Mouse (Mus musculus) midbrain, embryonic 16.5 days (tissue): ENCODE measurements around the gene Orm3. TPM values are rescaled to one million over a fixed set of nuclear protein-coding genes. Genes with fewer than 3 reads are reported as not detected.
"Not testable (repeated sequence)": the region's sequence is repeated elsewhere in the genome, so short reads cannot be mapped to it uniquely, and the experiment has no call there.

Experiments used
- ATAC-seq: fragments of 200-750 bp; cut with Nextera tagmentation; 2 replicates; pipeline ENCODE4 v1.8.0; 2017; ENCODE audit warnings: moderate TSS enrichment
- H3K27ac ChIP-seq: fragments of 300-500 bp; sonication (generic); 2 replicates; pipeline ENCODE4 v1.5.1; 2014; ENCODE audit warnings: mild to moderate bottlenecking, low read length, mixed read lengths
- H3K27me3 ChIP-seq: fragments of 300-500 bp; sonication (generic); 2 replicates; pipeline ENCODE4 v1.6.1; 2014; ENCODE audit warnings: low read depth, low read length, mixed read lengths; ENCODE audit not compliant: control insufficient read depth, insufficient read depth
- H3K36me3 ChIP-seq: fragments of 300-500 bp; sonication (generic); 2 replicates; pipeline ENCODE4 v1.6.1; 2014; ENCODE audit warnings: mild to moderate bottlenecking, low read length, moderate library complexity, mixed read lengths; ENCODE audit not compliant: control insufficient read depth, insufficient read depth
- H3K4me1 ChIP-seq: fragments of 300-500 bp; sonication (generic); 2 replicates; pipeline ENCODE4 v1.6.1; 2014; ENCODE audit warnings: mild to moderate bottlenecking, low read length, mixed read lengths; ENCODE audit not compliant: control insufficient read depth, insufficient read depth
- H3K4me2 ChIP-seq: fragments of 300-500 bp; sonication (generic); 2 replicates; pipeline ENCODE4 v1.6.1; 2014; ENCODE audit warnings: mild to moderate bottlenecking, low read length, mixed read lengths
- H3K4me3 ChIP-seq: fragments of 300-500 bp; sonication (generic); 2 replicates; pipeline ENCODE4 v1.5.1; 2014; ENCODE audit warnings: low read depth, mild to moderate bottlenecking, low read length, moderate library complexity, mixed read lengths
- H3K9ac ChIP-seq: fragments of 300-500 bp; sonication (generic); 2 replicates; pipeline ENCODE4 v1.6.1; 2014; ENCODE audit warnings: low read depth, low read length, mixed read lengths
- H3K9me3 ChIP-seq: fragments of 300-500 bp; sonication (generic); replicated peaks from 2 replicates; pipeline ENCODE4 v1.6.1; 2014; ENCODE audit warnings: mild to moderate bottlenecking, low read length, mixed read lengths; ENCODE audit not compliant: control insufficient read depth, poor library complexity, severe bottlenecking
- whole genome bisulfite sequencing: fragments of 180-500 bp; shearing (Covaris S2); extraction: QIAGEN DNeasy Blood & Tissue Kit; methylation state at CpG from one replicate; pipeline ENCODE4 v1.1.7; 2014; 5-methylcytosine and 5-hydroxymethylcytosine counted together
- polyA plus RNA-seq: library from polyadenylated mRNA; unstranded; fragments of >200 nt; fragmentation: Nextera tagmentation; extraction: Ambion mirVana; gene quantifications from 2 replicates; pipeline ENCODE4 v1.2.1, GENCODE M21; 2015

Orm3 gene
- not detected in 2 replicates for polyA plus RNA-seq

DNA sequence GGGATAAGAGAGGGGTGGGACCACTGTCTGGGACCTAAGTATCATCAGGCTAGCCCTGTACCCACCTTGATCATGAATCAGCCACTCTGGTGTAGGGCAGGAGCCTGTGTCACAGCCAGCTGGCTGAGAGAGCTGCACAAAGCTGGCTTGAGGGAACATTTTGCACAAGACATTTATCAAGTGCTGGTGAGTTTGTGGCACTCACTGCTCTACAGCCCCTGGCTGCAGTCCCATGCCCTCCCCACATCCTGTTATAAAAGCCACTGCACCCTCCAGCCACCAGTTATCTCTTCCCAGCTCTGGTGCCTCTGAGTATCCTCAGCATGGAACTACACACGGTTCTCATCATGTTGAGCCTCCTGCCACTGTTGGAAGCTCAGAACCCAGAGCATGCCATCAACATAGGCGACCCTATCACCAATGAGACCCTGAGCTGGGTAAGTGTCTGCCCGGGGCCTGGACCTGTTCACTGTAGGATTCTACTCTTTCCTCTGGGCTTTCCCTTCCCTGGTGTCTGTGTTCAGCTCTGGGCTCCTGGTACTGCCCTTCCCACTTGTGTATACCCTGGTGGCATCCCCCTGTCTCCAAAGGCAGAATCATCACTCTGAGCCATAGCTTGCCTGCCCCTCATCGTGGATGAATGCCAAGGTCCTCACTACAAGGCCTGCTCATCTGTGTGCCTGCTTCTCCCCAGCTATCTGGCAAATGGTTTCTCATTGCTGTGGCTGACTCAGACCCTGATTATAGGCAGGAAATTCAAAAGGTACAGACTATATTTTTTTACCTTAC, at the start of gene Orm3:
Gene Orm3, plus strand, starts transcription at position 286 of the 789 bp plus-strand sequence.
- H3K27ac ChIP-seq = no peak within 1 kb of the TSS
- H3K36me3 ChIP-seq = no peaks in the 10 kb centered on the region
- H3K4me3 ChIP-seq = no peak within 1 kb of the TSS
- H3K9ac ChIP-seq = no peak within 1 kb of the TSS
- ATAC-seq = no peak
- H3K4me2 ChIP-seq = no peak within 1 kb of the TSS
- no peaks in the 10 kb centered on the region for H3K4me1 ChIP-seq
- no peaks in the 10 kb centered on the region for H3K27me3 ChIP-seq
- WGBS = 86% methylated on average over 4 of the region's 4 CpGs
- no peaks in the 10 kb centered on the region for H3K9me3 ChIP-seq

- Histone ChIP-seq H3K27ac (no peak overlapping the region), H3K9me3 (no peaks in the 10 kb centered on the region), H3K36me3 (no peaks in the 10 kb centered on the region), H3K27me3 (no peaks in the 10 kb centered on the region), H3K4me2 (0 out of 2 replicates have a peak overlapping the region, but pooled peaks have one; percentile 12), H3K4me1 (no peaks in the 10 kb centered on the region), H3K4me3 (no peak overlapping the region), H3K9ac (no peak overlapping the region)
- 36% methylated on average over 21 of the region's 21 CpGs for WGBS
- peak; percentile 72 for ATAC-seq
These were observed 48.5 kb upstream of the Orm3 start for GRCm38 (mm10) chr4:63307175-63308062.

- H3K36me3 ChIP-seq = no peaks in the 10 kb centered on the region
- H3K4me3 ChIP-seq = no peak overlapping the region
- no peaks in the 10 kb centered on the region for H3K9me3 ChIP-seq
- no peak overlapping the region for H3K9ac ChIP-seq
- no peaks in the 10 kb centered on the region for H3K4me1 ChIP-seq
- no peak for ATAC-seq
- no peak overlapping the region for H3K27ac ChIP-seq
- H3K27me3 ChIP-seq = no peaks in the 10 kb centered on the region
- 78% methylated on average over 3 of the region's 3 CpGs for WGBS
- no peak overlapping the region for H3K4me2 ChIP-seq
These were observed 47.6 kb upstream of the Orm3 start for GRCm38 (mm10) chr4:63308316-63308715.

DNA sequence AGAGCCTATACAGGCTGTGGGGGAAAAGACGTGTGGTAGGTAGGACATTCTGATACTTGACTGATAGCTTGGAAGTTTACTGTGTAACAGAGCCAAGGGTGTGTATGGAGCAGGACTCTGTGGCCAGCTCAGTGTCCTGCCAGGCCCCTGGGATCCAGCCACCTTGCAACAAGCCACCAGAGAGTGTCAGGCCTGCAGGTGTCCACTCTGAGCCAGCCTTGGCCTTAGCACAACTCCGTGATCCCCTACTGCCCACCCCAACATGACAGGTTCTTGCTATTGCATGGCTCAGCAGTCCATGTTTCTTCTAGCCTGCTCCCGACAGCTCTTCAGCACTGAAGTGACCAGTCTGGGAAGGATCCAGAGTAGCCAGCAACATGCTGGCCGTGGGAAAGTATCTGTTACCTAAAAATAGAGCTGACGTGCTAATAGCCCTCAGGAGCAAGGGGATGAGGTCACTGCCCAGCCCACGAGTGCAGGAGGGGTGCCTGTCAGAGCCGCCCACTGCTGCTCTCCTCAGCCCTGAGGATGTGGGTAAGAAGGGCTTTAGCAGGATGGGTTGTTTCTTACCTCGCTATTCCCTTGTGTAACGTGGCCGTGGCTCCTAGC, 45.6 kb upstream of the Orm3 start:
- Histone ChIP-seq H3K4me2 (no peak overlapping the region), H3K36me3 (no peaks in the 10 kb centered on the region), H3K9ac (no peak overlapping the region), H3K4me1 (no peaks in the 10 kb centered on the region), H3K9me3 (no peaks in the 10 kb centered on the region), H3K27me3 (no peaks in the 10 kb centered on the region), H3K4me3 (no peak overlapping the region), H3K27ac (no peak overlapping the region)
- 79% methylated on average over 10 of the region's 10 CpGs for WGBS
- ATAC-seq = no peak

GRCm38 (mm10) chr4:63311426-63311825, 44.5 kb upstream of the Orm3 start:
- Histone ChIP-seq H3K27ac (no peak overlapping the region), H3K36me3 (no peaks in the 10 kb centered on the region), H3K4me1 (no peaks in the 10 kb centered on the region), H3K9me3 (no peaks in the 10 kb centered on the region), H3K4me3 (no peak overlapping the region), H3K27me3 (no peaks in the 10 kb centered on the region), H3K4me2 (no peak overlapping the region), H3K9ac (no peak overlapping the region)
- 89% methylated on average over 7 of the region's 7 CpGs for WGBS
- no peak for ATAC-seq

DNA sequence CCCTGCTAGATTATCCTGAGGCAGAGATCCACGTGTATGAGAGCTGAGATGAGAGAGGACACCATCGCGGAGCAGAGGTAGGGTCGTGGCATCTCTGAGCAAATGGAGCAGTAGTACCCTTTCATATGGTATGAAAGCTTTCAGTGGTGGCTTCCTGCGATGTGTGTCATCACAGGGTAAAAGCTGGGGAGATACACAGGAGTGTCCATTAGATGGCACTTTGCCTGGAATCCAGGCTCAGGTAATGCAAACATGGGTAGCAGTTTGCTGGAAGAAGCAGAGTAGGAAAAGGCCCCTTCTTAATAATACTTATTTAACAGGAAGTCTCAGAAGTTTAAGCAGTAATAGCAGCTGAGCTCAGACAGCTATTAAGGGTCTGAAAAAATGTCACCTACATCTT, 41.9 kb upstream of the Orm3 start:
- WGBS = 70% methylated on average over 5 of the region's 5 CpGs
- ATAC-seq = no peak
- no peaks in the 10 kb centered on the region for H3K4me1 ChIP-seq
- no peak overlapping the region for H3K4me3 ChIP-seq
- H3K9ac ChIP-seq = no peak overlapping the region
- no peaks in the 10 kb centered on the region for H3K9me3 ChIP-seq
- no peaks in the 10 kb centered on the region for H3K36me3 ChIP-seq
- H3K4me2 ChIP-seq = no peak overlapping the region
- no peak overlapping the region for H3K27ac ChIP-seq
- no peaks in the 10 kb centered on the region for H3K27me3 ChIP-seq

- Histone ChIP-seq H3K27me3 (no peaks in the 10 kb centered on the region), H3K4me1 (no peaks in the 10 kb centered on the region), H3K9me3 (no peaks in the 10 kb centered on the region), H3K4me3 (no peak overlapping the region), H3K9ac (no peak overlapping the region), H3K36me3 (no peaks in the 10 kb centered on the region), H3K4me2 (no peak overlapping the region), H3K27ac (no peak overlapping the region)
- 78% methylated on average over 9 of the region's 9 CpGs for WGBS
- ATAC-seq = no peak
These were observed 39.8 kb upstream of the Orm3 start for GRCm38 (mm10) chr4:63316076-63316746.

GRCm38 (mm10) chr4:63319566-63319965, 36.4 kb upstream of the Orm3 start:
- not testable (repeated sequence) for H3K9me3 ChIP-seq, H3K27me3 ChIP-seq, H3K4me2 ChIP-seq, H3K36me3 ChIP-seq, H3K27ac ChIP-seq, H3K4me3 ChIP-seq, H3K9ac ChIP-seq, H3K4me1 ChIP-seq, ATAC-seq
- WGBS = 25% methylated on average over 3 of the region's 3 CpGs
